Mouse (Mus musculus): Measurements from ENCODE around the gene Esr1.

GRCm38 (mm10) chr10:5045213-5045612, 433.8 kb downstream of the Esr1 start:
- no peak for TF ChIP-seq CTCF (IDR thresholded peaks at IDR 0.05; ENCODE audit: low read depth, low read length)
- no peak for TF ChIP-seq POLR2A (IDR thresholded peaks at IDR 0.05; ENCODE audit: insufficient read depth, low read length)
